Comparison of ENCODE assay signal across 8 mouse cellular contexts in genomic region chr13:22006334-22007120, GRCm38 (mm10). TPM values are rescaled to one million over a fixed set of nuclear protein-coding genes. Genes with fewer than 3 reads are reported as not detected.
A peak's percentile ranks its signal among the peaks of the same experiment; 100 is the strongest.
DNase-seq lines count a peak whose midpoint lies in the region; ATAC-seq and TF ChIP-seq lines count a peak whose summit lies in the region.

No protein-coding gene starts in this region.

- no peak for TF ChIP-seq POLR2A in myocyte (IDR thresholded peaks at IDR 0.05; ENCODE audit: insufficient read length, low read depth)

- peaks cover 98% of the 10 kb centered on the region for H3K27me3 ChIP-seq in embryonic facial prominence, embryonic 13.5 days
- peaks cover 98% of the 10 kb centered on the region for H3K27me3 ChIP-seq in hindbrain, embryonic 14.5 days (ENCODE audit: control insufficient read depth, insufficient read depth, low read length)
- H3K27me3 ChIP-seq in liver, embryonic 13.5 days: peaks cover 97% of the 10 kb centered on the region
- H3K27me3 ChIP-seq in myocyte (ENCODE audit: control insufficient read depth, insufficient read depth, insufficient read length): peaks cover 22% of the 10 kb centered on the region

- no peaks in the 10 kb centered on the region for H3K36me3 ChIP-seq in embryonic facial prominence, embryonic 13.5 days
- no peaks in the 10 kb centered on the region for H3K36me3 ChIP-seq in hindbrain, embryonic 14.5 days (replicated peaks; ENCODE audit: control insufficient read depth, insufficient read depth)
- H3K36me3 ChIP-seq in liver, embryonic 13.5 days: no peaks in the 10 kb centered on the region
- H3K36me3 ChIP-seq in myocyte (ENCODE audit: control insufficient read depth, insufficient read depth): no peaks in the 10 kb centered on the region

- peak overlapping the region; percentile 59 for H3K4me3 ChIP-seq in embryonic facial prominence, embryonic 13.5 days
- peak overlapping the region; percentile 35 for H3K4me3 ChIP-seq in hindbrain, embryonic 14.5 days (replicated peaks; ENCODE audit: low read length)
- H3K4me3 ChIP-seq in liver, embryonic 13.5 days (replicated peaks): peak overlapping the region; percentile 65
- peak overlapping the region; percentile 34 for H3K4me3 ChIP-seq in myocyte

- peak; percentile 25 for DNase-seq in kidney, adult 11 months
- DNase-seq in kidney, adult 9 months: no peak
- no peak for DNase-seq in hindbrain, embryonic 14.5 days (ENCODE audit: low spot score)
- DNase-seq in liver, embryonic 13.5 days: no peak
- DNase-seq in thymus, postnatal 10 days (ENCODE audit: low spot score in 2 of 2): peak; percentile 52 to 61
- DNase-seq in gastrocnemius, adult 8-10 months (ENCODE audit: low spot score in 2 of 2): no peak

- peak overlapping the region; percentile 95 for H3K4me2 ChIP-seq in embryonic facial prominence, embryonic 13.5 days
- peak overlapping the region; percentile 79 for H3K4me2 ChIP-seq in hindbrain, embryonic 14.5 days (replicated peaks)
- peak overlapping the region; percentile 90 for H3K4me2 ChIP-seq in liver, embryonic 13.5 days
- H3K4me2 ChIP-seq in myocyte (ENCODE audit: low read depth): peak overlapping the region; percentile 97

- under 1% methylated on average over 38 of the region's 38 CpGs for WGBS in embryonic facial prominence, embryonic 13.5 days
- under 1% methylated on average over 38 of the region's 38 CpGs for WGBS in hindbrain, embryonic 14.5 days
- WGBS in liver, embryonic 13.5 days (ENCODE audit: insufficient replicate concordance): under 1% methylated on average over 38 of the region's 38 CpGs

- peak; percentile 83 for ATAC-seq in embryonic facial prominence, embryonic 13.5 days (ENCODE audit: insufficient number of reproducible peaks, insufficient read depth, low FRiP score, low TSS enrichment, low read depth)
- peak; percentile 68 for ATAC-seq in hindbrain, embryonic 14.5 days (ENCODE audit: low FRiP score)
- ATAC-seq in liver, embryonic 13.5 days (ENCODE audit: low read depth): peak; percentile 85

- H3K79me2 ChIP-seq in myocyte (ENCODE audit: control insufficient read depth, insufficient read depth): no peaks in the 10 kb centered on the region

- peak overlapping the region; percentile 3 for H3ac ChIP-seq in myocyte (ENCODE audit: control insufficient read depth, insufficient read length)

- peak overlapping the region; percentile 68 for H3K9ac ChIP-seq in embryonic facial prominence, embryonic 13.5 days
- no peak overlapping the region for H3K9ac ChIP-seq in hindbrain, embryonic 14.5 days
- H3K9ac ChIP-seq in liver, embryonic 13.5 days: peak overlapping the region; percentile 59

- peaks cover 18% of the 10 kb centered on the region for H3K4me1 ChIP-seq in embryonic facial prominence, embryonic 13.5 days
- H3K4me1 ChIP-seq in hindbrain, embryonic 14.5 days (replicated peaks; ENCODE audit: control insufficient read depth, insufficient read depth, low read length): peaks cover 15% of the 10 kb centered on the region
- H3K4me1 ChIP-seq in liver, embryonic 13.5 days (replicated peaks): peaks cover 32% of the 10 kb centered on the region

- H3K9me3 ChIP-seq in embryonic facial prominence, embryonic 13.5 days: no peaks in the 10 kb centered on the region
- no peaks in the 10 kb centered on the region for H3K9me3 ChIP-seq in hindbrain, embryonic 14.5 days (ENCODE audit: control insufficient read depth, low read length)
- no peaks in the 10 kb centered on the region for H3K9me3 ChIP-seq in liver, embryonic 13.5 days (replicated peaks)

- H3K27ac ChIP-seq in embryonic facial prominence, embryonic 13.5 days: no peak overlapping the region
- H3K27ac ChIP-seq in hindbrain, embryonic 14.5 days: no peak overlapping the region
- no peak overlapping the region for H3K27ac ChIP-seq in liver, embryonic 13.5 days

TF ChIP-seq in myocyte, 11 proteins besides CTCF, POLR2A, EP300 and RAD21:
- TF ChIP-seq TCF12 (IDR thresholded peaks at IDR 0.05; ENCODE audit: insufficient read depth, poor library complexity, severe bottlenecking) (no peak), MYOD1 (IDR thresholded peaks at IDR 0.05; ENCODE audit: control insufficient read depth in 1 of 3, insufficient read length in 2 of 3, low read depth in 2 of 3) (no peak), TCF3 (IDR thresholded peaks at IDR 0.05; ENCODE audit: insufficient read length, low read depth) (no peak), REST (IDR thresholded peaks at IDR 0.05; ENCODE audit: insufficient read depth, insufficient read length) (no peak), POLR2AphosphoS2 (IDR thresholded peaks at IDR 0.05; ENCODE audit: insufficient read length, low read depth) (no peak)
TF ChIP-seq in myocyte: peak in this region for 0.

RNA-seq across cellular contexts. Expression of gene Prss16, which starts 3.0 kb away (rescaled TPM):
- 0.59 and 1.2 TPM in 2 replicates for polyA plus RNA-seq in embryonic facial prominence, embryonic 13.5 days (2015; fragmentation: Nextera tagmentation; extraction: Ambion mirVana)
- polyA plus RNA-seq in hindbrain, embryonic 14.5 days (2014; fragmentation: Nextera tagmentation; extraction: Ambion mirVana): not detected in 2 replicates
- polyA plus RNA-seq in liver, embryonic 13.5 days (2015; fragmentation: Nextera tagmentation; extraction: Ambion mirVana): 0.25 and 0.39 TPM in 2 replicates
- 0.34 TPM for polyA plus RNA-seq in myocyte (2012; fragmentation: generic; extraction: Trizol)
- total RNA-seq in gastrocnemius, adult 8-10 months (2022): not detected

RNA-seq across cellular contexts. Expression of gene Pom121l2, which starts 25.5 kb away (rescaled TPM):
- 0.31 TPM in 1 of 2 replicates, not detected in the other for polyA plus RNA-seq in embryonic facial prominence, embryonic 13.5 days (2015; fragmentation: Nextera tagmentation; extraction: Ambion mirVana)
- not detected in 2 replicates for polyA plus RNA-seq in hindbrain, embryonic 14.5 days (2014; fragmentation: Nextera tagmentation; extraction: Ambion mirVana)
- not detected in 2 replicates for polyA plus RNA-seq in liver, embryonic 13.5 days (2015; fragmentation: Nextera tagmentation; extraction: Ambion mirVana)
- polyA plus RNA-seq in myocyte (2012; fragmentation: generic; extraction: Trizol): not detected
- not detected for total RNA-seq in gastrocnemius, adult 8-10 months (2022)

RNA-seq across cellular contexts. Expression of gene Hist1h2ah, which starts 28.8 kb away (rescaled TPM):
- 5.2 and 5.4 TPM in 2 replicates for polyA plus RNA-seq in embryonic facial prominence, embryonic 13.5 days (2015; fragmentation: Nextera tagmentation; extraction: Ambion mirVana)
- 8.0 TPM in 1 of 2 replicates, not detected in the other for polyA plus RNA-seq in hindbrain, embryonic 14.5 days (2014; fragmentation: Nextera tagmentation; extraction: Ambion mirVana)
- polyA plus RNA-seq in liver, embryonic 13.5 days (2015; fragmentation: Nextera tagmentation; extraction: Ambion mirVana): 3.6 and 18.3 TPM in 2 replicates
- polyA plus RNA-seq in myocyte (2012; fragmentation: generic; extraction: Trizol): 2.2 TPM
- 1 to 10 TPM in 3 of 4 experiments, not detected in 1; 3.0 to 6.5 (median 5.3) TPM for total RNA-seq in gastrocnemius, adult 8-10 months (2022)

RNA-seq across cellular contexts. Expression of gene Hist1h2bk, which starts 29.1 kb away (rescaled TPM):
- polyA plus RNA-seq in embryonic facial prominence, embryonic 13.5 days (2015; fragmentation: Nextera tagmentation; extraction: Ambion mirVana): 9.5 and 15.3 TPM in 2 replicates
- 1.5 and 1.6 TPM in 2 replicates for polyA plus RNA-seq in hindbrain, embryonic 14.5 days (2014; fragmentation: Nextera tagmentation; extraction: Ambion mirVana)
- polyA plus RNA-seq in liver, embryonic 13.5 days (2015; fragmentation: Nextera tagmentation; extraction: Ambion mirVana): 3.5 and 3.7 TPM in 2 replicates
- 8.2 TPM for polyA plus RNA-seq in myocyte (2012; fragmentation: generic; extraction: Trizol)
- total RNA-seq in gastrocnemius, adult 8-10 months (2022): 1 to 10 TPM in 1 of 4 experiments, under 1 TPM in 1, not detected in 2; 0.75 to 7.0 TPM

RNA-seq across cellular contexts. Expression of gene Hist1h4i, which starts 34.6 kb away (rescaled TPM):
- 26.0 and 31.3 TPM in 2 replicates for polyA plus RNA-seq in embryonic facial prominence, embryonic 13.5 days (2015; fragmentation: Nextera tagmentation; extraction: Ambion mirVana)
- polyA plus RNA-seq in hindbrain, embryonic 14.5 days (2014; fragmentation: Nextera tagmentation; extraction: Ambion mirVana): 6.0 and 6.2 TPM in 2 replicates
- 38.8 and 52.6 TPM in 2 replicates for polyA plus RNA-seq in liver, embryonic 13.5 days (2015; fragmentation: Nextera tagmentation; extraction: Ambion mirVana)
- polyA plus RNA-seq in myocyte (2012; fragmentation: generic; extraction: Trizol): 31.0 TPM
- 10 to 100 TPM; 28.5 to 37.8 (median 35.7) TPM for total RNA-seq in gastrocnemius, adult 8-10 months (2022)

Comparison
In these comparisons a context has a peak if more than half of its experiments do, and no peak if none do; other contexts are left out.
1. DNase-seq: peak in kidney, adult 11 months (single experiment) and thymus, postnatal 10 days (2 of 2); none in kidney, adult 9 months (single experiment), hindbrain, embryonic 14.5 days (single experiment), liver, embryonic 13.5 days (single experiment) and gastrocnemius, adult 8-10 months (0 of 2).
2. Peak in every context shown above with its lines, with median percentiles within 50 percentile points of each other: ATAC-seq, H3K4me2 ChIP-seq and H3K4me3 ChIP-seq.